Mouse (Mus musculus): ENCODE measurements around the gene Scml4.

Scml4 gene

DNA sequence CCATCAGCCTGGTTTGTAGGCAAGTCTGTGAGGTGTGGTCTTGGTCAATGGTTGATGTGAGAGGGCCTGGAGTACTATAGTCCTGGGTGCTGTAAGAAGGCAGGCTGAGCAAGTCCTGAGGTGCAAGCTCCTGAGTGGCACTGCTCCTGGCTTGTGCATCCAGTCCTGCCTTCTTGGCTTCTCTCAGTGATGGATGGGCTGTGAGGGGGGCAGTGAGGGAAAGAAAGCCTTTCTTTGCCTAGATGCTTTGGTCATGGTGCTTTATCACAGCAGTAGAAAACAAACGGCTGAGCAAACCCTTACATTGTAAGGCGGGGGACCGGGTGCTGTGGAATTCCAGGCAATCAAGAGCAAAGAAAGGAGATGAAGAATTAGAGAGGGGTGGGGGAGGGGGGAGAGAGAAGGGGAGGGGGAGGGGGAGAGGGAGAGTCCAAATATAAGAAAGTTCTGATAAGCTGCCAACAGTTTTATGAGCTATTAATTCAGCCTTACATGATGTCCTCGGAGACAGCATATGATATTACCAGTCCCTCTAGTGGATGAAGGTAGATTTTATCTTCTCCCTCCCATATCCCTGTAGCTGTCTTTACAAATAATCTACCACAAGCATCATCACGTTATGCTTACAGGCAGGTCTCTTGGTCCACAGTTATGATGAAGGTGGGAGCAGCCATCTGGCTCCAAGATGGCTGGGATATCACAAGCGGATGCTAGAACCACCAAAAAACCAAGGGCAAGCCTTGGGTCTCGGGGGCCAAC lies 121.0 kb downstream of the Scml4 start:
- TF ChIP-seq NANOG (IDR thresholded peaks at IDR 0.05; ENCODE audit: borderline replicate concordance, low read length) (no peak), POU5F1 (IDR thresholded peaks at IDR 0.05; ENCODE audit: borderline replicate concordance, low read length) (no peak), CTCF (conservative IDR thresholded peaks at IDR 0.05; ENCODE audit: low read length) (no peak)
- Histone ChIP-seq H3K9me3 (ENCODE audit: low read length) (no peaks in the 10 kb centered on the region), H3K4me3 (replicated peaks; ENCODE audit: low read length) (no peak overlapping the region), H3K4me1 (replicated peaks; ENCODE audit: low read depth, low read length) (peaks cover 4% of the 10 kb centered on the region), H3K27me3 (ENCODE audit: insufficient read depth, low read length) (peaks cover 20% of the 10 kb centered on the region), H3K36me3 (ENCODE audit: insufficient read depth, low read length) (no peaks in the 10 kb centered on the region)

DNA sequence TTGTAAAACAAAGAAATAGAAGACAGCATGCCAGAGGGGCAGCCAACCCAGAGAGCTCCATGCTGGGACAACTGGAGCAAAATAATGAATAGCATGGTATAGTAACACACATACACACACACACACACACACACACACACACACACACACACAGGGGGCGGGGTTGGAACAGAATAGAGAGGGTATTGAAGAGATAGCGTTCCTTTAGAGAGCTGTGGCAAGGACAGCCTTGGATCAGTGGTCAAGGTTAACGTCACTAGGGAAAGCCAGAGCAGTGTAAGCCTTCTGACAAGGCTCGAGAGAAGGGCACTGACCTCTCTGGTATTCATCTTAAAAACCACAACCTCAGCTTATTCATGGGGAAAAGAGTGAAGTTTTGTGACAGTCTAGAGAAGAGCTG lies 124.7 kb downstream of the Scml4 start:
- H3K4me1 ChIP-seq (replicated peaks; ENCODE audit: low read depth, low read length) = peaks cover 29% of the 10 kb centered on the region
- peaks cover 12% of the 10 kb centered on the region for H3K27me3 ChIP-seq (ENCODE audit: insufficient read depth, low read length)
- H3K9me3 ChIP-seq (ENCODE audit: low read length) = no peaks in the 10 kb centered on the region
- TF ChIP-seq POU5F1 (IDR thresholded peaks at IDR 0.05; ENCODE audit: borderline replicate concordance, low read length) (no peak), CTCF (conservative IDR thresholded peaks at IDR 0.05; ENCODE audit: low read length) (no peak), NANOG (IDR thresholded peaks at IDR 0.05; ENCODE audit: borderline replicate concordance, low read length) (no peak)
- H3K36me3 ChIP-seq (ENCODE audit: insufficient read depth, low read length) = no peaks in the 10 kb centered on the region
- H3K4me3 ChIP-seq (replicated peaks; ENCODE audit: low read length) = no peak overlapping the region

DNA sequence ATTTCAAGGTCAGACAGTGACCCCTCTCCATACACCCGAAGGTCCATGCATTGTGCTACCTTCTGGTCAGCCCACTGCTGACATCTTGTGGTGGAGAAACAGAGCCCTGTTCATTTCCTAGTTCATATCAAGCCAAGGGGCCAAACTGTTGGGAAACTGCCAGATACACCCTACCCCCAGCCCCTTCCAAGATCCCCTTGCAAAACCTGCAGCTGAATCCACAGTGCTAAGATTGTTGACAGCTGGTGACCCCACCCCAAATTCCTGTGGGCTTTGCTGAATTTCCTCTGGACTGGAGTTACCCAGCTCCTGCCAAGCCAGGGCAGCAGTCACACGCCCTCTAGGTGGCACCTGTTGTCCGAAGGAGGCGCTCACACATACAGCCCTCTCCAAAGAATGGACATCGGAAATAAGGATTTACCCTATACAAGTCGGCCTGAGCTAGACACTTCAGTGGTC lies 127.5 kb downstream of the Scml4 start:
- H3K9me3 ChIP-seq (ENCODE audit: low read length) = no peaks in the 10 kb centered on the region
- peak overlapping the region; percentile 20; the same call in 1 of the 2 replicates for H3K4me3 ChIP-seq (replicated peaks; ENCODE audit: low read length)
- TF ChIP-seq CTCF (conservative IDR thresholded peaks at IDR 0.05; ENCODE audit: low read length) (peak; percentile 50), POU5F1 (IDR thresholded peaks at IDR 0.05; ENCODE audit: borderline replicate concordance, low read length) (no peak)
- peaks cover 26% of the 10 kb centered on the region for H3K4me1 ChIP-seq (replicated peaks; ENCODE audit: low read depth, low read length)
- peaks cover 28% of the 10 kb centered on the region for H3K27me3 ChIP-seq (ENCODE audit: insufficient read depth, low read length)
- no peaks in the 10 kb centered on the region for H3K36me3 ChIP-seq (ENCODE audit: insufficient read depth, low read length)

DNA sequence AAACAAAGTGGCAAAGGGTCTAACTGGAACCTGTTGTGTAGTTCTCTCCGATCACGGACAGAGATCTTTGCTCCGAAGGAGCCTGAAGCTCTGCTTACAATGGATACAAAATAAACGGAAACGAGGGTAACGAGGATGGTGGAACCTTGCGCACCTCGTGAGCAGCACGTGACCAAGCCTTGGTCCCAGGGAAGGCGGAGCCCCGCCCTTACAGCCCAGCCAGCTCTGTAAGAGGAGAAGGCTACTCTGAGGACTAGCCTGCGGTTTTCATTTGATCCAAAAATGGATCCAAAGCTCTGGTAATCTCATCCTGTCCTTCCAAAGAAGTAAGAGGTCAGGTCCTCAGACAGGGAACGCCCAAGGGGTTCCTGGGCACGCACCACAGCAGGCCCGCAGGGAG lies 128.5 kb downstream of the Scml4 start:
- no peaks in the 10 kb centered on the region for H3K36me3 ChIP-seq (ENCODE audit: insufficient read depth, low read length)
- TF ChIP-seq CTCF (conservative IDR thresholded peaks at IDR 0.05; ENCODE audit: low read length) = no peak
- TF ChIP-seq NANOG (IDR thresholded peaks at IDR 0.05; ENCODE audit: borderline replicate concordance, low read length) = no peak
- no peak for TF ChIP-seq POU5F1 (IDR thresholded peaks at IDR 0.05; ENCODE audit: borderline replicate concordance, low read length)
- no peaks in the 10 kb centered on the region for H3K9me3 ChIP-seq (ENCODE audit: low read length)
- H3K27me3 ChIP-seq (ENCODE audit: insufficient read depth, low read length) = peaks cover 34% of the 10 kb centered on the region
- H3K4me1 ChIP-seq (replicated peaks; ENCODE audit: low read depth, low read length) = peaks cover 26% of the 10 kb centered on the region
- H3K4me3 ChIP-seq (replicated peaks; ENCODE audit: low read length) = 0 out of 2 replicates have a peak overlapping the region, but pooled peaks have one; percentile 20

DNA sequence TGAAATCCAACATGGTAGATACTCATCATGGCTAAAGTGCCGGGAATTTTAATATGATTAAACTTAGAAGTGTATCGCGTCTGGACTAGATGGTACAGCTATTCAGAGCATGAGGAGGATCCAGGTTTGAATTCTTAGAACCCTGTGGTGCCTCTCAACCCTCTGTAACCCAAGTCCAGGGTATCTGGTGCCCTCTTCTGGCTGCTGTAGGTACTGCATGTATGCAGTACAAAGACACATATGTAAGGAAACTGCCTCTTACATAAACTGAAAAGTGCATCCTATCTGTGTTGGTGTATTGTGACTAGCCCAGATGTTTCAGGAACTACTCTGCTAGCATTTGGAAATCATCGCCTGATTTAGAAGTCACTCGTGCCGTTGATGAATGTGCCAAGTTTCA lies 129.7 kb downstream of the Scml4 start:
- TF ChIP-seq CTCF (conservative IDR thresholded peaks at IDR 0.05; ENCODE audit: low read length) (peak; percentile 80), POU5F1 (IDR thresholded peaks at IDR 0.05; ENCODE audit: borderline replicate concordance, low read length) (no peak), NANOG (IDR thresholded peaks at IDR 0.05; ENCODE audit: borderline replicate concordance, low read length) (no peak)
- Histone ChIP-seq H3K27me3 (ENCODE audit: insufficient read depth, low read length) (peaks cover 47% of the 10 kb centered on the region), H3K36me3 (ENCODE audit: insufficient read depth, low read length) (no peaks in the 10 kb centered on the region), H3K9me3 (ENCODE audit: low read length) (no peaks in the 10 kb centered on the region), H3K4me1 (replicated peaks; ENCODE audit: low read depth, low read length) (peaks cover 38% of the 10 kb centered on the region), H3K4me3 (replicated peaks; ENCODE audit: low read length) (no peak overlapping the region)

DNA sequence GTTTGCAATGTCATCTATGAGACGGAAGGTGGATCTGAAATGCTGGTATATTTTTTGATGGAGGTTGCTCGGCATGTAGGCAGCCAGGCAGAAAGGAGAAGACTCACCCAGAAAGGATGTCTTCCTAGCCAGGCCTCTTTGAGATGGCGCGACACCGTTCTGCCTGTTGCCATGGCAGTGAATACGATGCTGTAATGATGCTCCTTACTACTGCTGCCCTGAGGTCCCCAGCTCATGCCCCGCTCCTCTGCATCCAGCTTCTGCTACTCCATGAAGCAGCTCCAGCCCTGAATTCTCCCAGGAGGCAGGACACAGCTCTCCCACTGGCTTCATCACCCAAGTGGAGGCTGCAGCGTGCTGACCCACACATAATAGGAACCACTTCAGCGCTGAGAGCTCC lies 130.8 kb downstream of the Scml4 start:
- Histone ChIP-seq H3K4me1 (replicated peaks; ENCODE audit: low read depth, low read length) (peaks cover 46% of the 10 kb centered on the region), H3K9me3 (ENCODE audit: low read length) (no peaks in the 10 kb centered on the region), H3K36me3 (ENCODE audit: insufficient read depth, low read length) (no peaks in the 10 kb centered on the region), H3K4me3 (replicated peaks; ENCODE audit: low read length) (no peak overlapping the region), H3K27me3 (ENCODE audit: insufficient read depth, low read length) (peaks cover 56% of the 10 kb centered on the region)
- no peak for TF ChIP-seq NANOG (IDR thresholded peaks at IDR 0.05; ENCODE audit: borderline replicate concordance, low read length)
- no peak for TF ChIP-seq CTCF (conservative IDR thresholded peaks at IDR 0.05; ENCODE audit: low read length)
- no peak for TF ChIP-seq POU5F1 (IDR thresholded peaks at IDR 0.05; ENCODE audit: borderline replicate concordance, low read length)

DNA sequence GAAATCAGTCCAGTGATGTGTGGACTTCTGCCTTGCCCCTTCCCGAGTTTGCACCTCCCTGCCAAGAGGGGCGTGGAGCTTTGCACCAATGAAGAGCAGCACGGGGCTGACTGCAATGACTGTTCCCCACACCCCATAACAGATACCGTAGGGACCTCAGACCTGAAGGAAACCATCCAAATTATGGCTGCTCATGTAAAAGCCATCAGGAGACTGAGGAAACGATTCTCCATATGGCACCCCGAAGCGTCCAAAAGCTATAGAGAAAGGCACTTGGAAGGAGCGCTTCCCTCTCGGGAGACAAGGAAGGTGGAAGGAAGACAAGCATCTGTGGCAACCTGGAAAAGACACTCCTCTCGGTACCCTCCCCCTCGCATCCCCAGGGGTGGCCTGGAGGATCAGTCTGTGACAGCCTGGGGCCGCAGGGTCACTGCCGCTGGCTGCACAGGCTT lies 134.2 kb downstream of the Scml4 start:
- Histone ChIP-seq H3K4me3 (replicated peaks; ENCODE audit: low read length) (0 out of 2 replicates have a peak overlapping the region, but pooled peaks have one; percentile 29), H3K9me3 (ENCODE audit: low read length) (no peaks in the 10 kb centered on the region), H3K36me3 (ENCODE audit: insufficient read depth, low read length) (no peaks in the 10 kb centered on the region), H3K27me3 (ENCODE audit: insufficient read depth, low read length) (peaks cover 67% of the 10 kb centered on the region), H3K4me1 (replicated peaks; ENCODE audit: low read depth, low read length) (peaks cover 21% of the 10 kb centered on the region)
- TF ChIP-seq POU5F1 (IDR thresholded peaks at IDR 0.05; ENCODE audit: borderline replicate concordance, low read length) (no peak), CTCF (conservative IDR thresholded peaks at IDR 0.05; ENCODE audit: low read length) (no peak), NANOG (IDR thresholded peaks at IDR 0.05; ENCODE audit: borderline replicate concordance, low read length) (no peak)

DNA sequence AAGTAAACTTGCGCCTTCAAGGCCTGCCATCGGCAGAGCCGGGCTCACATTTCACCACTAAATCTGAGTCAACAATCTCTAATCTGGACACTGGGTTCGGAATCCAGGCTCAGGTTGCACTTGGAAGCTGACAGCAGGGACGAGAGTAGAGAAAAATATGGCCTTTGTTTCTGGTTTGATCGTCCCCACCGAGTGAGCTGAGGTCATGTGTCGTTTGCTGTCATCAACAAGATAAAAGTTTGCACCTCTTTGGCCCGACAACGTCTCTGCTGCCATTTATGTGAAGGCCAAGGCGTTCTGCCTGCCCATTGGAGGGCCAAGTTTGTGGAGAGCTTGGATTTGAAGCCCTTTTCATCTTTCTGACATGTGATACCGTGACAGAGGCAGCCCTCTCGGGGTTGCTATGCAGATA lies 135.3 kb downstream of the Scml4 start:
- no peak overlapping the region for H3K4me3 ChIP-seq (replicated peaks; ENCODE audit: low read length)
- no peaks in the 10 kb centered on the region for H3K36me3 ChIP-seq (ENCODE audit: insufficient read depth, low read length)
- peaks cover 21% of the 10 kb centered on the region for H3K4me1 ChIP-seq (replicated peaks; ENCODE audit: low read depth, low read length)
- peaks cover 78% of the 10 kb centered on the region for H3K27me3 ChIP-seq (ENCODE audit: insufficient read depth, low read length)
- TF ChIP-seq CTCF (conservative IDR thresholded peaks at IDR 0.05; ENCODE audit: low read length) (no peak), POU5F1 (IDR thresholded peaks at IDR 0.05; ENCODE audit: borderline replicate concordance, low read length) (no peak), NANOG (IDR thresholded peaks at IDR 0.05; ENCODE audit: borderline replicate concordance, low read length) (no peak)
- H3K9me3 ChIP-seq (ENCODE audit: low read length) = no peaks in the 10 kb centered on the region

Data from E14TG2a.4 (cell line).